Mouse (Mus musculus) lung, postnatal 0 days (tissue): ENCODE measurements around the gene 2010003K11Rik.

Experiments used
- CTCF ChIP-seq: IDR thresholded peaks from 2 replicates; pipeline ENCODE4 v1.5.1; 2016; ENCODE audit warnings: antibody characterized with exemption, mild to moderate bottlenecking
- EP300 ChIP-seq: IDR thresholded peaks from 2 replicates; pipeline ENCODE4 v1.6.1; 2016; ENCODE audit warnings: antibody characterized with exemption, mild to moderate bottlenecking, control low read depth

DNA sequence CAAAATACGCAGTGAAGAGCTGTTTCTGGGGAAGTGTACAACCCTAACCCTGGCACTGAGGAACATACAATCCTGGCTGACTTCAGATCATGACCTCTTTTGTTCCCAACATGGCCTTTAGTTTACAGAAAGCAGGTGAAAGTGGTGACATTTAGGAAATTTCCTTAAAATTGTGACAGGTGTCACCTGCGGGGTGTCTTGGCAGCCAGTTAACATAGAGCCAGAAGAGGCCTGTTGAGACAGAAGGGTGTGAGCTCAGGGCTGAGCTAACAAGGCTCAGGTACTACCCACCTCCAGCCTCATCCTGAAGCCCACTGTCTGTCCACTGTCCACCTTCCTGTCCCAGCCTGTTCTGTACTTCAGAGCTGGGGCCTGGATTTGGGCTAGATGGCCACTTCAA lies 18.3 kb downstream of the 2010003K11Rik start:
- TF ChIP-seq CTCF (no peak), EP300 (no peak)
